Mouse (Mus musculus) ES-E14 (cell line): ENCODE measurements around the gene Foxn3.
A peak's percentile ranks its signal among the peaks of the same experiment; 100 is the strongest.

ENCODE experiments used
- CHD2 ChIP-seq: IDR thresholded peaks from 2 replicates; pipeline ENCODE4 v1.6.1; 2014; ENCODE audit warnings: mild to moderate bottlenecking, low read depth, low read length, inconsistent platforms
- ZC3H11A ChIP-seq: IDR thresholded peaks from 2 replicates; pipeline ENCODE4 v1.6.1; 2012; ENCODE audit warnings: low read depth, mild to moderate bottlenecking, inconsistent platforms, low read length, borderline replicate concordance
- ZNF384 ChIP-seq: IDR thresholded peaks from 2 replicates; pipeline ENCODE4 v1.6.1; 2012; ENCODE audit warnings: low read depth, low read length, inconsistent platforms

GRCm38 (mm10) chr12:99150126-99150525 is 413.3 kb downstream of the Foxn3 start:
- peak; percentile 76 for TF ChIP-seq ZC3H11A
- no peak for TF ChIP-seq ZNF384
- no peak for TF ChIP-seq CHD2
